Mouse (Mus musculus) MEL (cell line): Measurements from ENCODE around the gene 3110082I17Rik.

Source experiments
- CTCF ChIP-seq, 3 experiments: IDR thresholded peaks in 2 of 3; conservative IDR thresholded peaks in 1 of 3; 2 replicates each; pipeline ENCODE4 v1.5.1; 2011 to 2012; ENCODE audit warnings: low read length in 3 of 3, low read depth in 2 of 3, mild to moderate bottlenecking in 2 of 3, improper control_type of control experiment in 1 of 3, inconsistent platforms in 1 of 3, mixed read lengths in 1 of 3, moderate library complexity in 1 of 3; ENCODE audit not compliant: control insufficient read depth in 1 of 3, insufficient read depth in 1 of 3, poor library complexity in 1 of 3, severe bottlenecking in 1 of 3
- JUND ChIP-seq: IDR thresholded peaks from 2 replicates; pipeline ENCODE4 v1.6.1; 2011; ENCODE audit warnings: low read depth, mild to moderate bottlenecking, improper control_type of control experiment, low read length
- KAT2A ChIP-seq: conservative IDR thresholded peaks from 2 replicates; pipeline ENCODE4 v1.6.1; 2012; ENCODE audit warnings: low read depth, low read length, improper control_type of control experiment, inconsistent platforms
- POLR2A ChIP-seq, 2 experiments: IDR thresholded peaks; 2 replicates each; pipeline ENCODE4 v1.6.1; 2011 to 2012; ENCODE audit warnings: low read length in 2 of 2, mild to moderate bottlenecking in 2 of 2, control low read depth in 1 of 2, improper control_type of control experiment in 1 of 2, low read depth in 1 of 2, moderate library complexity in 1 of 2; ENCODE audit not compliant: control insufficient read depth in 1 of 2, insufficient read depth in 1 of 2, poor library complexity in 1 of 2
- ZKSCAN1 ChIP-seq: IDR thresholded peaks from 2 replicates; pipeline ENCODE4 v1.6.1; 2012; ENCODE audit warnings: low read depth, mild to moderate bottlenecking, inconsistent platforms, low read length, improper control_type of control experiment, moderate library complexity
- ZNF384 ChIP-seq: IDR thresholded peaks from 2 replicates; pipeline ENCODE4 v1.6.1; 2012; ENCODE audit warnings: low read depth, mild to moderate bottlenecking, inconsistent platforms, low read length, improper control_type of control experiment

GRCm38 (mm10) chr5:139437769-139438168 is 22.6 kb downstream of the 3110082I17Rik start:
- TF ChIP-seq POLR2A (IDR thresholded peaks at IDR 0.05; ENCODE audit: control insufficient read depth in 1 of 2, insufficient read depth in 1 of 2, low read depth in 1 of 2, low read length in 2 of 2, poor library complexity in 1 of 2) (no peak), CTCF (IDR thresholded peaks at IDR 0.05 in 2 of 3, conservative IDR thresholded peaks at IDR 0.05 in 1 of 3; ENCODE audit: control insufficient read depth in 1 of 3, insufficient read depth in 1 of 3, low read depth in 2 of 3, low read length in 3 of 3, poor library complexity in 1 of 3, severe bottlenecking in 1 of 3) (no peak), ZNF384 (no peak), KAT2A (no peak), ZKSCAN1 (no peak), JUND (no peak)
